Mouse (Mus musculus) kidney, embryonic 14.5 days (tissue): ENCODE data around the gene Col4a1. TPM values are rescaled to one million over a fixed set of nuclear protein-coding genes. Genes with fewer than 3 reads are reported as not detected.

ENCODE experiments used
- ATAC-seq: fragments of 200-750 bp; cut with Nextera tagmentation; 2 replicates; pipeline ENCODE4 v1.8.0; 2017; ENCODE audit warnings: moderate number of reproducible peaks, mild to moderate bottlenecking, moderate TSS enrichment, moderate library complexity; ENCODE audit not compliant: low FRiP score, low TSS enrichment
- H3K27ac ChIP-seq: fragments of 300-500 bp; sonication (generic); 2 replicates; pipeline ENCODE4 v1.5.1; 2014; ENCODE audit warnings: low read depth, mild to moderate bottlenecking, low read length, moderate library complexity, mixed read lengths
- H3K27me3 ChIP-seq: fragments of 300-500 bp; sonication (generic); 2 replicates; pipeline ENCODE4 v1.6.1; 2014; ENCODE audit warnings: mild to moderate bottlenecking, low read length; ENCODE audit not compliant: control insufficient read depth, insufficient read depth
- H3K36me3 ChIP-seq: fragments of 300-500 bp; sonication (generic); 2 replicates; pipeline ENCODE4 v1.6.1; 2014; ENCODE audit warnings: low read length, mixed read lengths; ENCODE audit not compliant: control insufficient read depth, insufficient read depth
- H3K4me1 ChIP-seq: fragments of 300-500 bp; sonication (generic); 2 replicates; pipeline ENCODE4 v1.6.1; 2014; ENCODE audit warnings: low read length, mixed read lengths; ENCODE audit not compliant: control insufficient read depth, insufficient read depth
- H3K4me2 ChIP-seq: fragments of 300-500 bp; sonication (generic); replicated peaks from 2 replicates; pipeline ENCODE4 v1.6.1; 2014; ENCODE audit warnings: low read depth, mild to moderate bottlenecking, low read length
- H3K4me3 ChIP-seq: fragments of 300-500 bp; sonication (generic); 2 replicates; pipeline ENCODE4 v1.5.1; 2014; ENCODE audit warnings: mild to moderate bottlenecking, low read length
- H3K9ac ChIP-seq: fragments of 300-500 bp; sonication (generic); 2 replicates; pipeline ENCODE4 v1.6.1; 2014; ENCODE audit warnings: low read depth, mild to moderate bottlenecking, low read length, moderate library complexity
- H3K9me3 ChIP-seq: fragments of 300-500 bp; sonication (generic); 2 replicates; pipeline ENCODE4 v1.6.1; 2016; ENCODE audit warnings: low read length; ENCODE audit not compliant: control insufficient read depth
- WGBS: fragments of 180-500 bp; shearing (Covaris S2); extraction: QIAGEN DNeasy Blood & Tissue Kit; methylation state at CpG from one replicate; pipeline ENCODE4 v1.1.7; 2014; 5-methylcytosine and 5-hydroxymethylcytosine counted together
- polyA plus RNA-seq: library from polyadenylated mRNA; unstranded; fragments of >200 nt; fragmentation: Nextera tagmentation; extraction: Ambion mirVana; gene quantifications from 2 replicates; pipeline ENCODE4 v1.2.1, GENCODE M21; 2014

Gene Col4a1
- polyA plus RNA-seq, 1 experiment from 2014 or later = 322 TPM

GRCm38 (mm10) chr8:11165592-11165991 lies 147.0 kb downstream of the Col4a1 start:
- H3K4me3 ChIP-seq = no peak overlapping the region
- WGBS = 26% methylated on average over 4 of the region's 4 CpGs
- no peak overlapping the region for H3K4me2 ChIP-seq
- no peak overlapping the region for H3K27ac ChIP-seq
- no peaks in the 10 kb centered on the region for H3K9me3 ChIP-seq
- H3K4me1 ChIP-seq = no peaks in the 10 kb centered on the region
- H3K27me3 ChIP-seq = no peaks in the 10 kb centered on the region
- ATAC-seq = peak; percentile 68; the same call in 1 of the 2 replicates
- H3K9ac ChIP-seq = no peak overlapping the region
- no peaks in the 10 kb centered on the region for H3K36me3 ChIP-seq

GRCm38 (mm10) chr8:11156319-11156692 lies 156.3 kb downstream of the Col4a1 start:
- Histone ChIP-seq H3K4me1 (no peaks in the 10 kb centered on the region), H3K9ac (no peak overlapping the region), H3K4me3 (no peak overlapping the region), H3K27ac (no peak overlapping the region), H3K9me3 (no peaks in the 10 kb centered on the region), H3K4me2 (no peak overlapping the region), H3K27me3 (no peaks in the 10 kb centered on the region), H3K36me3 (no peaks in the 10 kb centered on the region)
- ATAC-seq = no peak
- WGBS = 92% methylated on average over 2 of the region's 2 CpGs

GRCm38 (mm10) chr8:11155579-11156318 lies 156.9 kb downstream of the Col4a1 start:
- H3K9me3 ChIP-seq = no peaks in the 10 kb centered on the region
- no peak overlapping the region for H3K4me2 ChIP-seq
- H3K27me3 ChIP-seq = no peaks in the 10 kb centered on the region
- H3K36me3 ChIP-seq = no peaks in the 10 kb centered on the region
- 78% methylated on average over 9 of the region's 9 CpGs for WGBS
- H3K9ac ChIP-seq = no peak overlapping the region
- no peaks in the 10 kb centered on the region for H3K4me1 ChIP-seq
- no peak overlapping the region for H3K4me3 ChIP-seq
- H3K27ac ChIP-seq = no peak overlapping the region
- ATAC-seq = no peak

- H3K27me3 ChIP-seq = no peaks in the 10 kb centered on the region
- ATAC-seq = no peak
- 89% methylated on average over 3 of the region's 3 CpGs for WGBS
- no peak overlapping the region for H3K9ac ChIP-seq
- H3K4me2 ChIP-seq = no peak overlapping the region
- H3K4me3 ChIP-seq = no peak overlapping the region
- H3K4me1 ChIP-seq = no peaks in the 10 kb centered on the region
- no peaks in the 10 kb centered on the region for H3K9me3 ChIP-seq
- H3K36me3 ChIP-seq = no peaks in the 10 kb centered on the region
- no peak overlapping the region for H3K27ac ChIP-seq
Measured at GRCm38 (mm10) chr8:11150268-11150667, 162.4 kb downstream of the Col4a1 start.

GRCm38 (mm10) chr8:11149201-11149810 lies 163.3 kb downstream of the Col4a1 start:
- no peak for ATAC-seq
- Histone ChIP-seq H3K27ac (no peak overlapping the region), H3K27me3 (no peaks in the 10 kb centered on the region), H3K4me2 (no peak overlapping the region), H3K9me3 (no peaks in the 10 kb centered on the region), H3K4me1 (no peaks in the 10 kb centered on the region), H3K9ac (no peak overlapping the region), H3K4me3 (no peak overlapping the region), H3K36me3 (no peaks in the 10 kb centered on the region)
- 88% methylated on average over 9 of the region's 9 CpGs for WGBS

- H3K4me1 ChIP-seq = no peaks in the 10 kb centered on the region
- H3K9me3 ChIP-seq = no peaks in the 10 kb centered on the region
- no peak overlapping the region for H3K4me2 ChIP-seq
- no peak overlapping the region for H3K9ac ChIP-seq
- H3K27me3 ChIP-seq = no peaks in the 10 kb centered on the region
- H3K36me3 ChIP-seq = no peaks in the 10 kb centered on the region
- no peak overlapping the region for H3K4me3 ChIP-seq
- no peak overlapping the region for H3K27ac ChIP-seq
- 81% methylated on average over 8 of the region's 8 CpGs for WGBS
- ATAC-seq = no peak
Measured at GRCm38 (mm10) chr8:11148797-11149196, 163.8 kb downstream of the Col4a1 start.

Other genes starting within 250 kb of the Col4a1 start
- 45.1 and 82.2 TPM in 2 replicates for gene Col4a2, start within 50 bp of the Col4a1 start, polyA plus RNA-seq
- 19.5 TPM in 2 replicates for gene Rab20, start 165.9 kb upstream of the Col4a1 start, polyA plus RNA-seq
- gene Naxd, start 184.7 kb upstream of the Col4a1 start, polyA plus RNA-seq = 116 TPM in 2 replicates
- gene Cars2, start 238.0 kb upstream of the Col4a1 start, polyA plus RNA-seq = 22.8 and 23.8 TPM in 2 replicates
- gene Ing1, start 242.7 kb upstream of the Col4a1 start, polyA plus RNA-seq = 35.7 and 40.7 TPM in 2 replicates